Mouse (Mus musculus) ES-E14 (cell line): ENCODE data around the gene Igflr1.

Source experiments
- HCFC1 ChIP-seq: IDR thresholded peaks from 2 replicates; pipeline ENCODE4 v1.6.1; 2012; ENCODE audit warnings: low read length, inconsistent platforms, borderline replicate concordance; ENCODE audit not compliant: insufficient read depth
- MAFK ChIP-seq: IDR thresholded peaks from 2 replicates; pipeline ENCODE4 v1.6.1; 2014; ENCODE audit warnings: mild to moderate bottlenecking, low read depth, low read length, inconsistent platforms; ENCODE audit not compliant: insufficient read depth
- ZC3H11A ChIP-seq: IDR thresholded peaks from 2 replicates; pipeline ENCODE4 v1.6.1; 2012; ENCODE audit warnings: low read depth, mild to moderate bottlenecking, inconsistent platforms, low read length, borderline replicate concordance
- ZNF384 ChIP-seq: IDR thresholded peaks from 2 replicates; pipeline ENCODE4 v1.6.1; 2012; ENCODE audit warnings: low read depth, low read length, inconsistent platforms

GRCm38 (mm10) chr7:30567555-30567954, 2.3 kb downstream of the Igflr1 start:
- no peak for TF ChIP-seq ZNF384
- TF ChIP-seq ZC3H11A: no peak
- no peak for TF ChIP-seq HCFC1
- TF ChIP-seq MAFK: no peak
